Mouse (Mus musculus) neural tube, embryonic 13.5 days (tissue): ENCODE data around the gene Myo1b. TPM values are rescaled to one million over a fixed set of nuclear protein-coding genes. Genes with fewer than 3 reads are reported as not detected.

Source experiments
- ATAC-seq: fragments of 200-750 bp; cut with Nextera tagmentation; 2 replicates; pipeline ENCODE4 v1.8.0; 2017; ENCODE audit warnings: low read depth, mild to moderate bottlenecking, moderate TSS enrichment, moderate library complexity
- H3K27ac ChIP-seq: fragments of 300-500 bp; sonication (generic); replicated peaks from 2 replicates; pipeline ENCODE4 v1.5.1; 2015; ENCODE audit warnings: moderate library complexity, mild to moderate bottlenecking, inconsistent platforms
- H3K27me3 ChIP-seq: fragments of 300-500 bp; sonication (generic); 2 replicates; pipeline ENCODE4 v1.6.1; 2015; ENCODE audit warnings: mild to moderate bottlenecking, inconsistent platforms
- H3K36me3 ChIP-seq: fragments of 300-500 bp; sonication (generic); 2 replicates; pipeline ENCODE4 v1.6.1; 2015; ENCODE audit warnings: mild to moderate bottlenecking, inconsistent platforms
- H3K4me1 ChIP-seq: fragments of 300-500 bp; sonication (generic); replicated peaks from 2 replicates; pipeline ENCODE4 v1.6.1; 2015; ENCODE audit warnings: inconsistent platforms
- H3K4me2 ChIP-seq: fragments of 300-500 bp; sonication (generic); 2 replicates; pipeline ENCODE4 v1.6.1; 2015; ENCODE audit warnings: inconsistent platforms, mild to moderate bottlenecking, moderate library complexity
- H3K4me3 ChIP-seq: fragments of 300-500 bp; sonication (generic); 2 replicates; pipeline ENCODE4 v1.5.1; 2015; ENCODE audit warnings: mild to moderate bottlenecking, inconsistent platforms
- H3K9ac ChIP-seq: fragments of 300-500 bp; sonication (generic); 2 replicates; pipeline ENCODE4 v1.6.1; 2015; ENCODE audit warnings: moderate library complexity, mild to moderate bottlenecking, inconsistent platforms
- H3K9me3 ChIP-seq: fragments of 300-500 bp; sonication (generic); 2 replicates; pipeline ENCODE4 v1.6.1; 2016; ENCODE audit warnings: inconsistent platforms
- WGBS: fragments of 180-500 bp; shearing (Covaris S2); methylation state at CpG from one replicate; pipeline ENCODE4 v1.1.7; 2015; 5-methylcytosine and 5-hydroxymethylcytosine counted together
- polyA plus RNA-seq: library from polyadenylated mRNA; unstranded; fragments of >200 nt; fragmentation: Nextera tagmentation; extraction: Ambion mirVana; gene quantifications from 2 replicates; pipeline ENCODE4 v1.2.1, GENCODE M21; 2015

Gene Myo1b
- 79.3 TPM in 2 replicates for polyA plus RNA-seq

DNA sequence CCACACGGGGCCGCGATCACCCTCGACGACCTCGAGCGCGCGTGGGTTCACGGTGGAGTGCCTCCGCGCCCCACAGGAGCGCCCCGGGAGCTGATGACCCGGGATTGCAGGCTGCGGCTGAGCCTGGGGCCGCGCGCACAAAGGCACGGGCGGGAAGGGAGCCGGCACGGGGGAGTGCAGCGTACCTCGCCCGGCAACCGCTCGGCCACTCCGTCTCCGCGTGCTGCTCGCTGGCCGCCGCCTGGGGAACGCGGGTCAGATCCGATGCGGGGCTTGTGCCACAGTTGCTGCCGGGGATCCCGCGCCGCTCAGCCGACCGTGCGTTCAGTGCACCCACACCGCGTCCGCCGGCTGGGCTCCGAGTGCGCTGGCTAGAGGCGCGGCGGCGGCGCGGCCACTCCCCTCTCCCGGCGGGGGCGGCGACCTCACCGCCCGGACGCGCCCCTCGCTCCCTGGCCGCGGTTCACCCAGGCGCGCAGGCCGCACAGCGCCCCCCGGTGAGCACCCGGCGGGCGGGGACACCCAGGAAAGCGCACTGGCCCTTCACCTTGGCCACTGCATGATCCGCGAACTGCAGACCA lies at the start of gene Myo1b:
Gene Myo1b, minus strand, starts transcription at position 496 of the 581 bp plus-strand sequence.
- peak; percentile 87 for ATAC-seq
- Histone ChIP-seq H3K27me3 (no peaks in the 10 kb centered on the region), H3K4me3 (peak within 1 kb of the TSS; percentile 85), H3K9me3 (no peaks in the 10 kb centered on the region), H3K4me1 (peaks cover 43% of the 10 kb centered on the region), H3K9ac (peak within 1 kb of the TSS; percentile 95), H3K4me2 (peak within 1 kb of the TSS; percentile 69), H3K27ac (peak within 1 kb of the TSS; percentile 96), H3K36me3 (no peaks in the 10 kb centered on the region)
- WGBS, result under 1% methylated on average over 75 of the region's 79 CpGs

GRCm38 (mm10) chr1:51964647-51965046 lies 48.8 kb upstream of the Myo1b start:
- H3K9ac ChIP-seq, result no peak overlapping the region
- H3K4me2 ChIP-seq, result no peak overlapping the region
- WGBS, result 89% methylated on average over 2 of the region's 2 CpGs
- no peak overlapping the region for H3K27ac ChIP-seq
- no peaks in the 10 kb centered on the region; the same call in 1 of the 2 replicates for H3K27me3 ChIP-seq
- 0 out of 2 replicates have a peak, but pooled peaks cover 6% of the 10 kb centered on the region for H3K4me1 ChIP-seq
- H3K9me3 ChIP-seq, result no peaks in the 10 kb centered on the region
- no peak for ATAC-seq
- H3K4me3 ChIP-seq, result no peak overlapping the region
- no peaks in the 10 kb centered on the region for H3K36me3 ChIP-seq

DNA sequence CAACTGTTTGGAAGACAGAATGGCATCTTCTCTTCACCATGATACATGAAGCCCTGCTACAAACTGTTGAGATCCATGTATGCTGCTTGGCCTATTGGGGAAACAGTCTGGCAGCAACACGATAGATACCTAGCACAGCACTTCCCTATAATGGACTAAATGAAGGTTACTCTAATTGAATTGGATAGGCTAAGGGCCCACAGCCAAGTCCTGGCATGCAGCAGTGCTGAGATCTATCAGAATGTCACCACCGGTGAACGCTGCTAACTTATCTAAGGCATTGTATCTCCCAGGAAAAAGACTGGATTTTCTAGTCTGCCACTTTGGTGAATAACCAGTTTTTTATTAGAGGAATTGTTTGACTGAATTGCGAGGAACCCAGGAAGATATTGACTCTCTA lies 31.2 kb upstream of the Myo1b start:
- Histone ChIP-seq H3K9ac (no peak overlapping the region), H3K4me2 (no peak overlapping the region), H3K9me3 (no peaks in the 10 kb centered on the region), H3K27me3 (no peaks in the 10 kb centered on the region), H3K4me1 (no peaks in the 10 kb centered on the region), H3K27ac (no peak overlapping the region), H3K36me3 (no peaks in the 10 kb centered on the region), H3K4me3 (no peak overlapping the region)
- 77% methylated on average over 4 of the region's 4 CpGs for WGBS
- no peak for ATAC-seq

DNA sequence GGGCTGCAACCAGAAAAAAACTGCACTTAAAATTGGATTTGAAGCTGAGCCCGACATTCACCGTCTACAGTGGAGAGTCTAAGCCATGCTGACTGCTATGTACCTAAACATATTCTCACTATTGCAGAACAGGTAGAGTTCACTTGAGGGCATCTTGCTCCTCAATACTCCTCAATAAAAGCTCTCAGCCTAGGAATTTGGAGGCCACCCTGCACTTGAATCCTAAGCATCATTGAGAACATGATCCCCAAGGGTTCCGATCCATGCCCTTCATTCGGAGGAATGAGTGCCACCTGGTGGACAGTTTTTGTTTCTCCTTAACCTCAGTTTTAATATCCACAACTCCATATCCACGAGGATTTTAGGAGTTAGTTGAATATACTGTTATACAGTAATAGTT lies 28.9 kb upstream of the Myo1b start:
- no peaks in the 10 kb centered on the region for H3K4me1 ChIP-seq
- 47% methylated on average over 5 of the region's 5 CpGs for WGBS
- no peak overlapping the region for H3K9ac ChIP-seq
- H3K27ac ChIP-seq, result no peak overlapping the region
- peak; percentile 47; the same call in 1 of the 2 replicates for ATAC-seq
- no peak overlapping the region for H3K4me2 ChIP-seq
- H3K27me3 ChIP-seq, result no peaks in the 10 kb centered on the region
- H3K36me3 ChIP-seq, result no peaks in the 10 kb centered on the region
- no peaks in the 10 kb centered on the region for H3K9me3 ChIP-seq
- no peak overlapping the region for H3K4me3 ChIP-seq

DNA sequence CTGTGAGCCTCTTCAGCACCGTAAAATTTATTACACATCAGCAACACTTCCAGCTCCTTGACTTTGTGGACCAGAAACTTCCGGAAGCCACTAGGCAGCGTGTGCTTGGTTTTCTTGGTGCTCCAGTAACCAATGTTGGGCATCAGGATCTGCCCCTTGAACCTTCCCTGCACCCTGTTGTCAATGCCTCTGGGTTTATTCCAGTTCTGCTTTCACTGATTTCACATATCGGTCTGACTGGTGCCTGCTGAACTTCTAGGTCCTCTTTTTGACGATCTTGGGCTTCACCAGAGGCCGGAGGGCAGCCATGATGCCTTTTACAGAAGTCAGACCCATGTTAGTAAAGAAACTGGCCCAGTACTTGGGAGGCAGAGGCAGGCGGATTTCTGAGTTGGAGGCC lies 22.5 kb upstream of the Myo1b start:
- Histone ChIP-seq H3K27ac (no peak overlapping the region), H3K4me2 (no peak overlapping the region), H3K4me3 (no peak overlapping the region), H3K9me3 (no peaks in the 10 kb centered on the region), H3K36me3 (no peaks in the 10 kb centered on the region), H3K4me1 (no peaks in the 10 kb centered on the region), H3K27me3 (no peaks in the 10 kb centered on the region), H3K9ac (no peak overlapping the region)
- no peak for ATAC-seq
- WGBS, result 90% methylated on average over 7 of the region's 7 CpGs

GRCm38 (mm10) chr1:51935006-51935405 lies 19.1 kb upstream of the Myo1b start:
- no peaks in the 10 kb centered on the region for H3K9me3 ChIP-seq
- H3K9ac ChIP-seq, result no peak overlapping the region
- H3K27ac ChIP-seq, result no peak overlapping the region; the same call in 1 of the 2 replicates
- H3K27me3 ChIP-seq, result no peaks in the 10 kb centered on the region
- 74% methylated on average over 2 of the region's 2 CpGs for WGBS
- ATAC-seq, result no peak
- H3K4me3 ChIP-seq, result no peak overlapping the region
- H3K36me3 ChIP-seq, result no peaks in the 10 kb centered on the region
- no peaks in the 10 kb centered on the region for H3K4me1 ChIP-seq
- H3K4me2 ChIP-seq, result no peak overlapping the region

GRCm38 (mm10) chr1:51934176-51934924 lies 18.5 kb upstream of the Myo1b start:
- ATAC-seq, result no peak
- no peaks in the 10 kb centered on the region for H3K27me3 ChIP-seq
- no peak overlapping the region for H3K4me2 ChIP-seq
- no peaks in the 10 kb centered on the region for H3K36me3 ChIP-seq
- H3K4me3 ChIP-seq, result no peak overlapping the region
- H3K9ac ChIP-seq, result no peak overlapping the region
- no peaks in the 10 kb centered on the region for H3K4me1 ChIP-seq
- 84% methylated on average over 11 of the region's 11 CpGs for WGBS
- no peaks in the 10 kb centered on the region for H3K9me3 ChIP-seq
- H3K27ac ChIP-seq, result no peak overlapping the region; the same call in 1 of the 2 replicates

DNA sequence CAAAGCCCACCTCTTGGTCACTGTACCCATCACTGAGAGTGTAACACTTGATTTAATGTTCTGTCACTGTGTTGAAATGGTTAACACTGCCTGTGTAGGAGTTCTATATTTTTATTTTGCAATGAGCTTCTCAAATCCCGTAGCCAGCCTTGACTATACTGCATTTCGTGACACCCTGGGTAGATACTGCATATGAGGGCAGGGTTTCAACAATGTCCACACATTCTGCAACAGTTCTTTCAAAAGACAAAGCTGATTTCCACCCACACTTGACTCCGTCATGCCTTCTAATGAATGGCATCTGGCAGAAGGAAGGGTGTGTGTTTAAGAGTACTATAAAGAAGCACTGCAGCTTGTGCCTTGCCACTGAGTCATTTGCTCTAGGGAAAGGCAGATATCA lies 17.0 kb upstream of the Myo1b start:
- no peak overlapping the region for H3K4me3 ChIP-seq
- H3K27me3 ChIP-seq, result no peaks in the 10 kb centered on the region
- H3K9ac ChIP-seq, result no peak overlapping the region
- no peaks in the 10 kb centered on the region for H3K4me1 ChIP-seq
- H3K36me3 ChIP-seq, result no peaks in the 10 kb centered on the region
- WGBS, result 85% methylated on average over 3 of the region's 3 CpGs
- H3K27ac ChIP-seq, result no peak overlapping the region
- H3K9me3 ChIP-seq, result no peaks in the 10 kb centered on the region
- no peak for ATAC-seq
- H3K4me2 ChIP-seq, result no peak overlapping the region

- Histone ChIP-seq H3K9ac (no peak overlapping the region), H3K9me3 (no peaks in the 10 kb centered on the region), H3K27me3 (no peaks in the 10 kb centered on the region), H3K27ac (no peak overlapping the region), H3K36me3 (no peaks in the 10 kb centered on the region), H3K4me3 (no peak overlapping the region), H3K4me1 (no peaks in the 10 kb centered on the region), H3K4me2 (no peak overlapping the region)
- ATAC-seq, result no peak
- 36% methylated on average over 7 of the region's 7 CpGs for WGBS
These were observed 15.7 kb upstream of the Myo1b start for GRCm38 (mm10) chr1:51931561-51931960.

DNA sequence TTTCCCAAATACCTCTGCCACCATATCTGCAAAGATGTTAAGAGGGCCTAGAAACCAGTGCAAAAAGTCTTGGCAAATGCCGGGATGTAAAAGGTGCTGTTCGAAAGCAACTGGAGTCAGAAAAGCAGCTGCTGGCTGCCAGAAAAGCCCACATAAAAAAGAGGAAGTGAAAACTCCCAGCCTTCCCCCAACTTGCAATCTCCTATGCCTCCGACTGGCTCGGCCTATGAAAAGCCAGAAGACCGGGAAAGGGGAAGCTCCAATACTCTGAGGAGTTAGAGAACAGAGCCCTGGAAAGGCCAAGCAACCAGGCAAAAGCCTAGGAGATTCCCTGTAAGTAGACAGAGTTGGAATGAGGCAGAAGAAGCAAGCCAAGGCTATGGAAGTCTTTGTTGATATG lies 14.7 kb upstream of the Myo1b start:
- WGBS, result 74% methylated on average over 5 of the region's 5 CpGs
- no peaks in the 10 kb centered on the region for H3K27me3 ChIP-seq
- ATAC-seq, result no peak

DNA sequence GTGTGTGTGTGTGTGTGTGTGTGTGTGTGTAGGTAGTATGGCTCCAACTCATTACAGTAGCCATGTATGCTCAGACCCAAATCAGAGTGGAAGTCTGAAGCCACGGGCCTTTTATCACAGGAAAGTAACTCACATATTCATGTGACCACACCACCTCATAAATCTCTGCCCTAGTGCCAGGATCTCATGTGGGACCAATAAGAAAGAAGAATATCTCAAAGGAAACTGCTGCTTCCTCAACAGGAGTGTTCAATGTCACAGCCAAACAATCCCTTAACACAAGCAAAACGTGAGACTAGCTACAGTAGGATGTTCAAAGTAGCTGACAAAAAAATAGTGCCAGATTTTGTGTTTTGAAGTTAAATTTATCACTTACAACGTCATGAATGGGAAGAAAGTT lies 13.7 kb upstream of the Myo1b start:
- no peaks in the 10 kb centered on the region for H3K27me3 ChIP-seq
- no peak overlapping the region for H3K4me2 ChIP-seq
- H3K4me1 ChIP-seq, result no peaks in the 10 kb centered on the region
- H3K9ac ChIP-seq, result no peak overlapping the region
- ATAC-seq, result no peak
- WGBS, result 61% methylated on average over 3 of the region's 3 CpGs
- no peak overlapping the region for H3K4me3 ChIP-seq
- no peaks in the 10 kb centered on the region for H3K36me3 ChIP-seq
- H3K9me3 ChIP-seq, result no peaks in the 10 kb centered on the region
- no peak overlapping the region for H3K27ac ChIP-seq

More for the DNA sequence above, 14.7 kb upstream of the Myo1b start:
- Histone ChIP-seq H3K9me3 (no peaks in the 10 kb centered on the region), H3K9ac (no peak overlapping the region), H3K36me3 (no peaks in the 10 kb centered on the region), H3K27ac (no peak overlapping the region), H3K4me2 (no peak overlapping the region), H3K4me1 (no peaks in the 10 kb centered on the region), H3K4me3 (no peak overlapping the region)

GRCm38 (mm10) chr1:51922820-51923219 lies 6.9 kb upstream of the Myo1b start:
- no peak overlapping the region for H3K9ac ChIP-seq
- no peak overlapping the region for H3K27ac ChIP-seq
- H3K4me1 ChIP-seq, result peaks cover 3% of the 10 kb centered on the region; the same call in 1 of the 2 replicates
- H3K36me3 ChIP-seq, result no peaks in the 10 kb centered on the region
- no peak overlapping the region for H3K4me3 ChIP-seq
- H3K9me3 ChIP-seq, result no peaks in the 10 kb centered on the region
- 23% methylated on average over 12 of the region's 12 CpGs for WGBS
- H3K4me2 ChIP-seq, result peak overlapping the region; percentile 45
- peak; percentile 86; the same call in 1 of the 2 replicates for ATAC-seq
- no peaks in the 10 kb centered on the region for H3K27me3 ChIP-seq
